In genomic region chr5:120067266-120067665, GRCm38 (mm10) we compare ENCODE assay signal across 21 mouse cellular contexts. TPM values are rescaled to one million over a fixed set of nuclear protein-coding genes. Genes with fewer than 3 reads are reported as not detected.
A peak's percentile ranks its signal among the peaks of the same experiment; 100 is the strongest.
DNase-seq lines count a peak whose midpoint lies in the region; ATAC-seq lines count a peak whose summit lies in the region.
"Had no signal": no experiment of that assay in that cellular context is flagged by ENCODE, and none has a peak within 500 bp of the region (broad histone marks: within the 10 kb centered on the region; RNA-seq: fewer than 3 reads in every experiment).

No protein-coding gene starts in this region.

- H3K27ac ChIP-seq in neural tube, embryonic 15.5 days (replicated peaks): no peak overlapping the region
- H3K27ac ChIP-seq in limb, embryonic 12.5 days: no peak overlapping the region
- no peak overlapping the region for H3K27ac ChIP-seq in midbrain, embryonic 10.5 days (replicated peaks)
- H3K27ac ChIP-seq in hindbrain, embryonic 12.5 days: no peak overlapping the region
- H3K27ac ChIP-seq: embryonic facial prominence, embryonic 12.5 days; forebrain, embryonic 12.5 days; gastrocnemius, adult 2 months; heart, embryonic 13.5 days; hindbrain, embryonic 13.5 days; hindbrain, postnatal 0 days had no signal

- no peak for ATAC-seq in neural tube, embryonic 15.5 days (ENCODE audit: low FRiP score)
- no peak for ATAC-seq in limb, embryonic 12.5 days (ENCODE audit: insufficient number of reproducible peaks, insufficient read depth, low FRiP score, low TSS enrichment, low read depth)
- no peak for ATAC-seq in hindbrain, embryonic 12.5 days (ENCODE audit: low FRiP score)
- ATAC-seq: forebrain, embryonic 16.5 days; hindbrain, postnatal 0 days had no signal

- H3K4me2 ChIP-seq in neural tube, embryonic 15.5 days: no peak overlapping the region
- H3K4me2 ChIP-seq in limb, embryonic 12.5 days: peak overlapping the region; percentile 25; the same call in 1 of the 2 replicates
- no peak overlapping the region for H3K4me2 ChIP-seq in hindbrain, embryonic 12.5 days (replicated peaks)
- H3K4me2 ChIP-seq: embryonic facial prominence, embryonic 12.5 days; forebrain, embryonic 12.5 days; heart, embryonic 13.5 days; hindbrain, embryonic 13.5 days had no signal

- H3K9ac ChIP-seq in neural tube, embryonic 15.5 days (replicated peaks): no peak overlapping the region
- H3K9ac ChIP-seq in limb, embryonic 12.5 days (replicated peaks): no peak overlapping the region
- no peak overlapping the region for H3K9ac ChIP-seq in hindbrain, embryonic 12.5 days
- H3K9ac ChIP-seq: embryonic facial prominence, embryonic 12.5 days; forebrain, embryonic 12.5 days; heart, embryonic 13.5 days; hindbrain, embryonic 13.5 days had no signal

- no peak overlapping the region for H3K4me3 ChIP-seq in neural tube, embryonic 15.5 days (replicated peaks)
- no peak overlapping the region for H3K4me3 ChIP-seq in limb, embryonic 12.5 days (replicated peaks)
- H3K4me3 ChIP-seq in midbrain, embryonic 10.5 days: no peak overlapping the region
- H3K4me3 ChIP-seq in hindbrain, embryonic 12.5 days: no peak overlapping the region
- H3K4me3 ChIP-seq: embryonic facial prominence, embryonic 12.5 days; forebrain, embryonic 12.5 days; gastrocnemius, adult 2 months; heart, embryonic 13.5 days; hindbrain, embryonic 13.5 days had no signal

- peak; percentile 35 for DNase-seq in neural tube, embryonic 10.5 days (ENCODE audit: extremely low spot score, low spot score)
- peak; percentile 14 for DNase-seq in embryo, embryonic 9.5 days (ENCODE audit: extremely low spot score)
- DNase-seq in midbrain, embryonic 10.5 days (ENCODE audit: low spot score): no peak
- no peak for DNase-seq in frontal cortex, postnatal 10 days (ENCODE audit: low spot score in 2 of 2)
- DNase-seq: adrenal gland, postnatal 10 days; cerebellum, adult 11-12 months; cerebellum, adult 9-10 months; cerebellum, postnatal 25 days; gastrocnemius, adult 2 months; gastrocnemius, postnatal 25 days; heart, postnatal 36 days had no signal

- WGBS in neural tube, embryonic 15.5 days: 27% methylated on average over 6 of the region's 6 CpGs
- 13% methylated on average over 6 of the region's 6 CpGs for WGBS in limb, embryonic 12.5 days
- 79% methylated on average over 6 of the region's 6 CpGs for WGBS in midbrain, embryonic 10.5 days
- WGBS in hindbrain, embryonic 12.5 days: 49% methylated on average over 6 of the region's 6 CpGs

- no peaks in the 10 kb centered on the region for H3K27me3 ChIP-seq in neural tube, embryonic 15.5 days (replicated peaks)
- peaks cover 21% of the 10 kb centered on the region for H3K27me3 ChIP-seq in limb, embryonic 12.5 days
- H3K27me3 ChIP-seq in midbrain, embryonic 10.5 days (ENCODE audit: low read depth, poor library complexity, severe bottlenecking): no peaks in the 10 kb centered on the region
- no peaks in the 10 kb centered on the region for H3K27me3 ChIP-seq in hindbrain, embryonic 12.5 days
- H3K27me3 ChIP-seq: embryonic facial prominence, embryonic 12.5 days; forebrain, embryonic 12.5 days had no signal

- H3K4me1 ChIP-seq in neural tube, embryonic 15.5 days: 0 out of 2 replicates have a peak, but pooled peaks cover 3% of the 10 kb centered on the region
- peaks cover 6% of the 10 kb centered on the region; the same call in 1 of the 2 replicates for H3K4me1 ChIP-seq in limb, embryonic 12.5 days (replicated peaks)
- peaks cover 6% of the 10 kb centered on the region; the same call in 1 of the 2 replicates for H3K4me1 ChIP-seq in midbrain, embryonic 10.5 days
- no peaks in the 10 kb centered on the region for H3K4me1 ChIP-seq in hindbrain, embryonic 12.5 days
- H3K4me1 ChIP-seq: embryonic facial prominence, embryonic 12.5 days; forebrain, embryonic 12.5 days had no signal

- no peaks in the 10 kb centered on the region for H3K9me3 ChIP-seq in neural tube, embryonic 15.5 days (replicated peaks)
- no peaks in the 10 kb centered on the region for H3K9me3 ChIP-seq in limb, embryonic 12.5 days
- H3K9me3 ChIP-seq in midbrain, embryonic 10.5 days (replicated peaks): no peaks in the 10 kb centered on the region
- no peaks in the 10 kb centered on the region for H3K9me3 ChIP-seq in hindbrain, embryonic 12.5 days (replicated peaks)
- H3K9me3 ChIP-seq: embryonic facial prominence, embryonic 12.5 days; forebrain, embryonic 12.5 days; heart, embryonic 13.5 days; hindbrain, embryonic 13.5 days had no signal

- no peaks in the 10 kb centered on the region for H3K36me3 ChIP-seq in neural tube, embryonic 15.5 days
- H3K36me3 ChIP-seq in limb, embryonic 12.5 days: no peaks in the 10 kb centered on the region
- no peaks in the 10 kb centered on the region for H3K36me3 ChIP-seq in midbrain, embryonic 10.5 days
- H3K36me3 ChIP-seq in hindbrain, embryonic 12.5 days: no peaks in the 10 kb centered on the region
- H3K36me3 ChIP-seq: embryonic facial prominence, embryonic 12.5 days; forebrain, embryonic 12.5 days; G1E; heart, embryonic 13.5 days; hindbrain, embryonic 13.5 days had no signal

RNA-seq across cellular contexts. Expression of gene Rbm19, which starts 49.0 kb away (rescaled TPM):
- polyA plus RNA-seq in neural tube, embryonic 15.5 days (2015; fragmentation: Nextera tagmentation; extraction: Ambion mirVana): 18.7 and 20.2 TPM in 2 replicates
- 28.5 and 31.1 TPM in 2 replicates for polyA plus RNA-seq in limb, embryonic 12.5 days (2016; fragmentation: Nextera tagmentation; extraction: Ambion mirVana)
- 32.0 and 34.2 TPM in 2 replicates for polyA plus RNA-seq in midbrain, embryonic 10.5 days (2016; fragmentation: Nextera tagmentation; extraction: Ambion mirVana)
- polyA plus RNA-seq in hindbrain, embryonic 12.5 days (2016; fragmentation: Nextera tagmentation; extraction: Ambion mirVana): 26.3 and 28.2 TPM in 2 replicates

Comparison
In these comparisons a context has a peak if more than half of its experiments do, and no peak if none do; other contexts are left out.
1. DNase-seq: peak in neural tube, embryonic 10.5 days (single experiment) and embryo, embryonic 9.5 days (single experiment); none in midbrain, embryonic 10.5 days (single experiment) and frontal cortex, postnatal 10 days (0 of 2).